Mouse (Mus musculus) forebrain, embryonic 12.5 days (tissue): ENCODE data around the gene Herc1. TPM values are rescaled to one million over a fixed set of nuclear protein-coding genes. Genes with fewer than 3 reads are reported as not detected.

Experiments used
- ATAC-seq: fragments of 200-750 bp; cut with Nextera tagmentation; 2 replicates; pipeline ENCODE4 v1.8.0; 2017; ENCODE audit warnings: moderate TSS enrichment; ENCODE audit not compliant: low FRiP score
- H3K27ac ChIP-seq: fragments of 300-500 bp; sonication (generic); 2 replicates; pipeline ENCODE4 v1.5.1; 2016; ENCODE audit warnings: mild to moderate bottlenecking
- H3K27me3 ChIP-seq: fragments of 300-500 bp; sonication (generic); 2 replicates; pipeline ENCODE4 v1.6.1; 2016; ENCODE audit warnings: mild to moderate bottlenecking
- H3K36me3 ChIP-seq: fragments of 300-500 bp; sonication (generic); replicated peaks from 2 replicates; pipeline ENCODE4 v1.6.1; 2016; ENCODE audit warnings: mild to moderate bottlenecking
- H3K4me1 ChIP-seq: fragments of 300-500 bp; sonication (generic); 2 replicates; pipeline ENCODE4 v1.6.1; 2016
- H3K4me2 ChIP-seq: fragments of 300-500 bp; sonication (generic); 2 replicates; pipeline ENCODE4 v1.6.1; 2016; ENCODE audit warnings: mild to moderate bottlenecking, moderate library complexity
- H3K4me3 ChIP-seq: fragments of 300-500 bp; sonication (generic); replicated peaks from 2 replicates; pipeline ENCODE4 v1.5.1; 2016; ENCODE audit warnings: mild to moderate bottlenecking
- H3K9ac ChIP-seq: fragments of 300-500 bp; sonication (generic); 2 replicates; pipeline ENCODE4 v1.6.1; 2016; ENCODE audit warnings: mild to moderate bottlenecking
- H3K9me3 ChIP-seq: fragments of 300-500 bp; sonication (generic); 2 replicates; pipeline ENCODE4 v1.6.1; 2016
- WGBS: fragments of 180-500 bp; shearing (Covaris S2); methylation state at CpG from one replicate; pipeline ENCODE4 v1.1.7; 2016; 5-methylcytosine and 5-hydroxymethylcytosine counted together
- polyA plus RNA-seq: library from polyadenylated mRNA; unstranded; fragments of >200 nt; fragmentation: Nextera tagmentation; extraction: Ambion mirVana; gene quantifications from 2 replicates; pipeline ENCODE4 v1.2.1, GENCODE M21; 2016

Gene Herc1
- polyA plus RNA-seq, 1 experiment from 2014 or later = 54.9 TPM

- WGBS = 82% methylated on average over 4 of the region's 4 CpGs
- H3K9me3 ChIP-seq = no peaks in the 10 kb centered on the region
These were observed 158.7 kb downstream of the Herc1 start for GRCm38 (mm10) chr9:66508890-66509399.

GRCm38 (mm10) chr9:66510351-66510841 is 160.1 kb downstream of the Herc1 start:
- WGBS = 73% methylated on average over 7 of the region's 7 CpGs
- H3K4me3 ChIP-seq = no peak overlapping the region
- H3K27ac ChIP-seq = peak overlapping the region; percentile 97
- peaks cover 43% of the 10 kb centered on the region for H3K4me1 ChIP-seq
- peaks cover 47% of the 10 kb centered on the region for H3K36me3 ChIP-seq
- no peaks in the 10 kb centered on the region for H3K9me3 ChIP-seq
- peak overlapping the region; percentile 74 for H3K9ac ChIP-seq
- no peaks in the 10 kb centered on the region for H3K27me3 ChIP-seq
- no peak for ATAC-seq
- peak overlapping the region; percentile 98; the same call in 1 of the 2 replicates for H3K4me2 ChIP-seq

More at GRCm38 (mm10) chr9:66508890-66509399, 158.7 kb downstream of the Herc1 start:
- Histone ChIP-seq H3K36me3 (peaks cover 48% of the 10 kb centered on the region), H3K4me1 (peaks cover 57% of the 10 kb centered on the region), H3K4me3 (no peak overlapping the region), H3K9ac (no peak overlapping the region), H3K27ac (0 out of 2 replicates have a peak overlapping the region, but pooled peaks have one; percentile 2), H3K27me3 (no peaks in the 10 kb centered on the region), H3K4me2 (no peak overlapping the region)
- ATAC-seq = no peak

- Histone ChIP-seq H3K4me1 (peaks cover 38% of the 10 kb centered on the region), H3K27ac (peak overlapping the region; percentile 97), H3K4me3 (peak overlapping the region; percentile 59), H3K9me3 (no peaks in the 10 kb centered on the region), H3K27me3 (no peaks in the 10 kb centered on the region), H3K4me2 (peak overlapping the region; percentile 98), H3K9ac (peak overlapping the region; percentile 74), H3K36me3 (peaks cover 51% of the 10 kb centered on the region)
- WGBS = 0% methylated on average over 2 of the region's 2 CpGs
- ATAC-seq = no peak
These were observed 160.7 kb downstream of the Herc1 start for GRCm38 (mm10) chr9:66510944-66511343.

DNA sequence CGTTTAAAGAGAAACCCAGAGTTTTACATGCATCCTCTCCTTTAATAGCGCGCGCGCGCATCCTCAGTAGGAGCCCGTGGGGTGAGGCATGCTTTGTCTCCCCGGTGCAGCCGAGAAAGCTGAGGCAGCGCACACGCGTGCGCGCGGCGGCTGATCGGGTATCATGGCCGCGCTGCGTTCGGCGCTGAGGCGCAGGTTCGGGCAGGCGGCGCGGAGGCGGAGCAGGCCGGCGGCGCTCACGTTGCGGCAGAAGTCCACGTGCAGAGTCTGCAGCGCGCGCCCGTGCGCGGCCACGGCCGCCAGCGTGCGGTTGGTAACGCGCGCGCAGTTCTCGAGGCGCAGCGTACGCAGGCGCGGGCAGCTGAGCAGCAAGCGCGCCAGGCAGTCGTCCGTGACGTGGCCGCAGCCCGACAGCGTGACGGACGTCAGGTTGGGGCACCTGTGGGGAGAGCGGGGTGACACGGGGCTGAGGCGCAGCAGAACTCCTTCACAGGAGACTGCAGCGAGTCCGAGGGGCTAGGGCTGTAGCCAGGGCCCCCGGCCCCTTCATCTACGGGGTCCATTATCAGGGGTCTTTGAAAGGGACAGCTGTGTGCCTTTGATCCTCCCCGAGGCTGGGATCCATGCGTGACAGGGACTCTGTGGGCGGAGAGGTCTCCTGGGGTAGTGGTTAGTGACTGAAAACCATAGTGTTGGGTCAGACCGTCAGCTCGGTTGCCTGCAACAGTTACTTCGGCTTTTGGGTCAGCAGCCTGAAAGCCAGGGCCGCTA is 161.5 kb downstream of the Herc1 start:
- Histone ChIP-seq H3K27me3 (no peaks in the 10 kb centered on the region), H3K4me2 (peak overlapping the region; percentile 98), H3K27ac (peak overlapping the region; percentile 97), H3K4me3 (peak overlapping the region; percentile 59), H3K9ac (peak overlapping the region; percentile 74), H3K4me1 (peaks cover 30% of the 10 kb centered on the region), H3K9me3 (no peaks in the 10 kb centered on the region), H3K36me3 (peaks cover 59% of the 10 kb centered on the region)
- WGBS = under 1% methylated on average over 76 of the region's 78 CpGs
- ATAC-seq = peak; percentile 89

DNA sequence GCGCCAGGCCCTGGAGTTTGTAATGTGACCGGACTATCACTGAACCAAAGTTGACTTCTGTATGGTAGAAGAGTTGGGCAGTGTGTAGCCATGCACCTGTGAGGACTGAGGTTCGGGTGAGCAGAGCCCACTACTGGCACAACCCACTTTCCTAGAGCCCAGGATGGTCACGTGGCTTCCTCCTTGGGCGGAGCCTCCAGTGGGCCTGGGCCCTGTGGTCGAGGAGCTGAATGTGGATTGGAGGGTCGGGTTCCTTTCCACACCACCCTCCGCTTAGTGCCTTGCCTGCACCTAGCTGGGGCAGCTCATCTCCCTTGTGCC is 162.1 kb downstream of the Herc1 start:
- no peaks in the 10 kb centered on the region for H3K27me3 ChIP-seq
- H3K36me3 ChIP-seq = peaks cover 60% of the 10 kb centered on the region
- peak overlapping the region; percentile 97 for H3K27ac ChIP-seq
- H3K4me3 ChIP-seq = peak overlapping the region; percentile 59
- peak overlapping the region; percentile 74 for H3K9ac ChIP-seq
- H3K9me3 ChIP-seq = no peaks in the 10 kb centered on the region
- H3K4me1 ChIP-seq = peaks cover 28% of the 10 kb centered on the region
- H3K4me2 ChIP-seq = peak overlapping the region; percentile 98
- ATAC-seq = peak; percentile 86
- 0% methylated on average over 8 of the region's 8 CpGs for WGBS

DNA sequence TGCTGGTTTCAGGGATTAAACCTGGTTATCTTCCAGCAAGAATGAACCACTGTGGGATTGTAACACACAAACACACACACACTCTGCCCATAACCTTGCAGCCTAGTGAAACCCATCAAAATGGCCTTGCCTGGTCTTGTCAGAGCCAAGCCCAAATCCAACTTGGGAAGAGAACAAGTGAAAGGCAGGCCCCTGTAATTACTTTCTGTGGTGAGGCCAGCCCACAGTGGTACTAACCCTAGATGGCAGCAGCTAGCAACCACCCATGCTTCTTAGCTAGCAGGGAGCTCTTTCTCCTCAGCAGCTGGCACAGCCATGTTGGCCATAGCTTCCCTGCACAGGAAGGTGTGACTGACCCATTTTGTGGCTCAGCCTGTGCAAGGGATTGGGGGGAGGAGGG is 162.9 kb downstream of the Herc1 start:
- peak overlapping the region; percentile 97; the same call in 1 of the 2 replicates for H3K27ac ChIP-seq
- H3K4me1 ChIP-seq = peaks cover 25% of the 10 kb centered on the region
- H3K4me3 ChIP-seq = no peak overlapping the region
- no peak for ATAC-seq
- H3K9me3 ChIP-seq = no peaks in the 10 kb centered on the region
- H3K27me3 ChIP-seq = no peaks in the 10 kb centered on the region
- H3K36me3 ChIP-seq = peaks cover 60% of the 10 kb centered on the region
- no peak overlapping the region for H3K4me2 ChIP-seq
- H3K9ac ChIP-seq = no peak overlapping the region

DNA sequence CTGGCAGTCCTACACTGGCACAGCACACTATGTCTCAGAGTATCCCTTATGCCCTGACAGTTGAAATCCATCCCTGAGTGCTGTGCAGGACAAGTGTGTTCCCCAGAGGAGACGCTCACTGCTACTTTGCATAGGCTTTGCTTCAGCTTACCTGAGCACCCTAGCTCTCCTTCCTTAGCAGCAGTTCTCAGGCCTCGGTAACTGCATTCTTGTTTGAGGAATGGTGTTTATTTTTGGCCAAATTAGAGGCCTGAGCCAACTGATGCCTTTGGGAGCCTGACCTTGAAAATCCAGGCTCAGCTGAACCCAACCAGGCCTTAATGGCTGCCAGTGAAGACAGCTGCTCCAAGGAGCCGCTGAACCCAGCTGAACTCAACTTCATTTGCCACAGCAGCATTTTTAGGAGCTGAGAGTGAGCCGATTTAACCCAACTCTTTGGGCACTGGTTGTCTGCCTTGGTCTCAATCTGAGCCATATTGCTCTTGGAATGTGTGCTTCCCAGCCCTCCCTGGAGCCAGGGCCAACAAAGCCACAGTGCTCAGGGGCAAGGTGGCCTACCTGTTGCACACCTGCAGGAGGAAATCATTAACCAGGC is 163.5 kb downstream of the Herc1 start:
- Histone ChIP-seq H3K4me1 (peaks cover 25% of the 10 kb centered on the region), H3K4me2 (no peak overlapping the region), H3K27ac (peak overlapping the region; percentile 97; the same call in 1 of the 2 replicates), H3K9me3 (no peaks in the 10 kb centered on the region), H3K36me3 (peaks cover 60% of the 10 kb centered on the region), H3K9ac (no peak overlapping the region), H3K4me3 (no peak overlapping the region), H3K27me3 (no peaks in the 10 kb centered on the region)
- WGBS = 89% methylated on average over 4 of the region's 4 CpGs
- no peak for ATAC-seq

- 75% methylated on average over 17 of the region's 17 CpGs for WGBS
- Histone ChIP-seq H3K4me2 (no peak within 1 kb of the TSS), H3K9ac (no peak within 1 kb of the TSS), H3K9me3 (no peaks in the 10 kb centered on the region), H3K4me3 (no peak within 1 kb of the TSS), H3K27ac (peak within 1 kb of the TSS; percentile 97; the same call in 1 of the 2 replicates), H3K27me3 (no peaks in the 10 kb centered on the region), H3K4me1 (peaks cover 25% of the 10 kb centered on the region), H3K36me3 (peaks cover 59% of the 10 kb centered on the region)
- no peak for ATAC-seq
These were observed 164.1 kb downstream of the Herc1 start, which contains the start of gene Fbxl22 for GRCm38 (mm10) chr9:66514256-66514770. Gene Fbxl22 (minus strand): TSS chr9:66514593.

DNA sequence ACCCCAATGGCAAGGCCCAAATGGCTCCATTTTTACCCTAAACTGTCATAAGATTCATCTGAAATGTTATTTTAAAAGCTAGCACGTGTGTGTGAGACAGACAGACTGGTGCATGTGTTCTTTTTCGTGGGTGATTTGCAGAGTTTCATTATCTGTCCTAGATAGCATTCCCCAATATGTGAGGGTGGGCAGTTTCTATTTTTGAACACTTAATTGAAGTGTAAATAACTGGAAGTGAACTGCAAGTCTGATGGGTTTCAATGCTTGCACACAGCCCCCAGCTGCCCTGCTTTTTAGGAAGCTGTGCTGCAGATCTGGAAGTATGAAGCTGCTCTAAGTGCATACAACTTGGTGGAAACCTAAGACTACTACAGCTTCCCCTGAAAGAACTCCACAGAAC is 164.9 kb downstream of the Herc1 start:
- Histone ChIP-seq H3K9me3 (no peaks in the 10 kb centered on the region), H3K4me2 (no peak overlapping the region), H3K4me1 (peaks cover 23% of the 10 kb centered on the region), H3K27ac (no peak overlapping the region), H3K27me3 (no peaks in the 10 kb centered on the region), H3K4me3 (no peak overlapping the region), H3K9ac (no peak overlapping the region), H3K36me3 (peaks cover 63% of the 10 kb centered on the region)
- ATAC-seq = no peak
- 86% methylated on average over 2 of the region's 2 CpGs for WGBS

DNA sequence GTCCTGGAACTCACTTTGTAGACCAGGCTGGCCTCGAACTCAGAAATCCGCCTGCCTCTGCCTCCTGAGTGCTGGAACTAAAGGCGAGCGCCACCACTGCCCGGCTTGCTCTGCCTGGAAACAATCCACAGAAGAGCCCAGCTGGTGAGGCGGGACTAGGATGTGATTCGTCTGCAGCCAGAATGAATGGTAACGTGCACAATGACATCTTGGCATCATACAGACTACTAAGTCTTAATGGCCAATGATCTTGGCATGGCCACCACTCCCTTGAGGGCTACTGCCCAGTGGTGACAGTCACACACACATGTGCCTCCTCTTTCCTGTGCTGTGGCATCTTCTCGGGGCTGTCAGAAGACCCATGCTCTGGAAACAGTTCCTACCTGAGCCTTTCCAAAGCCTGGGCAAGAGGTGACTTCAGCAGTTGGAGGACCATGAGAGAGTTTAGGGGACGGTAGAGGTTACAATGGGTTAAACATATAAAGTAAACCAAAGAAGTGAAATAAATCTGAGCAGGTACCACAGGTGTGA is 165.5 kb downstream of the Herc1 start:
- Histone ChIP-seq H3K36me3 (peaks cover 67% of the 10 kb centered on the region), H3K9ac (no peak overlapping the region), H3K27ac (no peak overlapping the region), H3K4me3 (no peak overlapping the region), H3K4me1 (peaks cover 17% of the 10 kb centered on the region), H3K9me3 (no peaks in the 10 kb centered on the region), H3K4me2 (no peak overlapping the region), H3K27me3 (no peaks in the 10 kb centered on the region)
- no peak for ATAC-seq
- WGBS = 92% methylated on average over 10 of the region's 10 CpGs

DNA sequence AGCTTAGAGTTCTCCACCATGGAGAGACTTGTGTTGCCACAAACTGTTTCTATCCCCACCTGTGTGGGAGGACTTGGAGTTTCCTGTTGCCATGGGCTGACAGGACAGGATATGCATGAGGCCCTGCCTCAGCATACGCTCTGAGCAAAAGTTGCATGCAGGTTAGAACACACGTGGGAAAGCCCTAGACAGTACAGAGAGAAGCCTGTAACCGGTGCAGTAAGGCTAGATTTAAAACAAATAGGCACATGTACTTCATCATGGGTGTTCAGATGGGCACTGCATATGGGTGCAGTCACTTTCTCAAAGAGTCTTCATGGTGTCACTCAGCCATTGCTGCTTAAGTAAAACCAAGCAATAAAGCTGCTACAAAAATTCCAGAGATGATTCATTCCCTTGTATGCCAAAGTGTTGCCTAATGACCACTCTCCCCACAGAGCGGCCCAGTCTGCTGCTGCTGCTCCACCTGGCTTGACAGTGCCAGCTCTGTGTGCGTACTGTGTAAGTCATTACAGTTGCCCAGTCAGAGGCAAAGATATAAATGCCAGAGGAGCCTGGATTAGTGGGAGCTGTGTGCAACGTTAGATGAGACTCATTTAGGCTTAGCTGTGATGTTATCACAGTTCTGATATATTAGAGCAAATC is 166.2 kb downstream of the Herc1 start:
- 94% methylated on average over 6 of the region's 6 CpGs for WGBS
- no peak for ATAC-seq

DNA sequence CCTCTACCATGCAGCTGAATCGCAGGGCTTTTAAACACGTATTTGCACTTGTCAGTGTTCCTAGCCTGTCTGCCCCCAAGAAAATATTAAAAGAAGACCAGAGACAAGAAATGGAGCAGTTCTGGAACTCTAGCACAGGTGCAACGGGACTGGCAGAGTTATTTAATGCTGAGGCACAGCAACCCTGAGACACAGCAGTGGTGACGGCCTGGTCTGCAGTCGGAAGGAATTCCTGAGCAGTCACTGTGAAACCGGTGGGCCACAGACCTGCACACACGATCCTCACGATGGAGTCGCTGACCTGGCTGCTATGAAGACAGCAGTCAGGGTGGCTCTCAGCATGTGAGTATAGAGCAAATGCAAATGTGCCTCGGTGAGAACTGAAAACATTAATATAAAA is 167.5 kb downstream of the Herc1 start:
- H3K9me3 ChIP-seq = no peaks in the 10 kb centered on the region
- H3K27ac ChIP-seq = no peak overlapping the region
- H3K4me3 ChIP-seq = no peak overlapping the region
- no peak overlapping the region for H3K4me2 ChIP-seq
- H3K9ac ChIP-seq = no peak overlapping the region
- WGBS = 92% methylated on average over 10 of the region's 10 CpGs
- no peaks in the 10 kb centered on the region for H3K27me3 ChIP-seq
- no peak for ATAC-seq
- H3K4me1 ChIP-seq = peaks cover 4% of the 10 kb centered on the region; the same call in 1 of the 2 replicates
- H3K36me3 ChIP-seq = peaks cover 85% of the 10 kb centered on the region

More for the DNA sequence above, 166.2 kb downstream of the Herc1 start:
- peaks cover 13% of the 10 kb centered on the region; the same call in 1 of the 2 replicates for H3K4me1 ChIP-seq
- no peak overlapping the region for H3K4me3 ChIP-seq
- H3K36me3 ChIP-seq = peaks cover 74% of the 10 kb centered on the region
- no peak overlapping the region for H3K4me2 ChIP-seq
- H3K9ac ChIP-seq = no peak overlapping the region
- H3K9me3 ChIP-seq = no peaks in the 10 kb centered on the region
- H3K27me3 ChIP-seq = no peaks in the 10 kb centered on the region
- no peak overlapping the region for H3K27ac ChIP-seq
